Mouse (Mus musculus) cerebellum, adult 2 months (tissue): ENCODE data around the gene March10.

Experiments used
- CTCF ChIP-seq: fragments of 200-500 bp; IDR thresholded peaks from 2 replicates; pipeline ENCODE4 v1.5.1; 2011; ENCODE audit warnings: low read depth, mild to moderate bottlenecking, control low read depth, low read length, moderate library complexity, borderline replicate concordance; ENCODE audit not compliant: insufficient read depth
- POLR2A ChIP-seq: fragments of 200-500 bp; IDR thresholded peaks from 2 replicates; pipeline ENCODE4 v1.6.1; 2011; ENCODE audit warnings: low read length, control low read depth, borderline replicate concordance; ENCODE audit not compliant: insufficient read depth

DNA sequence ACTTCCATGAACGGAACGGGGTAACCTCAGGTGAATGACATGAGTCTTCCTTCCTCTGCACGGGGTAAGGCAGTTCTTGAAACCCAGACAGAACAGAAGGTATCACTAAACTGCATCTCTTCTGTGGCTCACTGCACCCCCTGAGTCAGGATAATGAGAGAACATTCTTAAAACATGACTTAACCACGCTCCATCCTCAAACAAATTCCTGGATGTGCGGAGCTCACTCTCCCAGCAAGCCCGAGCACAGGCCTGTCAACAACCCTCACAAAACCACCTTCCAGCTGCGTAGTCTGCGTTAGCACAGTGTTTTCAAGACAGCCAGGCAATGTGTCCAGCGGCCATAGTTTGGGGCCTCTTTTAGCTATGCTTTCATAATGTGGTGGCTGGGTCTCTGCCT, 10.7 kb upstream of the March10 start:
- TF ChIP-seq CTCF, result no peak
- no peak for TF ChIP-seq POLR2A
